Mouse (Mus musculus): ENCODE data around the gene Robo1.

Gene Robo1

DNA sequence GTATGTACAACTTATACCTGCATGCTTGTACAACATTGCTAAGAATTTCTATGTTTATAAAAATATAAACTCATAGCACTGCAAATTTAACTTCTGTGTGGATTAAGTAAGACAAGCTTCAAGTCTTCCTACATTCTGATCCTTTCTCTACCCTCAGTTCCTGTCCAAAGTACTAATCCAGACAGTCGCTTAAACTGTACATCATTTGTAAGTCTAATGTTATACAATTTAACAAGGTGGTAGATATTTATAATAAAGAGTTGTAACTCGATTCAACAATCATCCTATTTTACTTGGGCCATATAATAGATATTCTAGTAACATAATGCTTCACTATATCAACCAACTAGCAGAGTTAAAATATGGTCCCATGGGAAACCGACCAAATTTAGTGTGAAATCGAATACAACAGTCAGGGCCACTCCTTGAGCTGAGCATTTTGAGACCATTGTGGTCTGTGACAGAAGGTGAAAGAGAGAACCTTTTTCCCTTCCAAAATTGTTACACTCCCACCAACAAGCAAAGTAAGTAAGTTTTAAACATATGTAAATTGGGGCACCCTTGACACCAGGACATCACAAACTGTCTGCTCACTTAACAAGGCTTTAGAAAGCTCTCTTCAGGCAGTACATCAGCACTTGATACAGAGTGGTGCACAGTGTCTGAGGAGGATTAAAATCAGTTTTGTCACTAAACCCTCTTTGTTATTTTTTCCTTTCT, 295.5 kb downstream of the Robo1 start:
- DNase-seq (ENCODE audit: low spot score) = no peak

- no peak for DNase-seq (ENCODE audit: low spot score)
Measured at GRCm38 (mm10) chr16:72605066-72605465, 297.0 kb downstream of the Robo1 start.

- no peak for DNase-seq (ENCODE audit: low spot score)
Measured at GRCm38 (mm10) chr16:72610661-72611112, 302.6 kb downstream of the Robo1 start.

- no peak for DNase-seq (ENCODE audit: low spot score)
Measured at GRCm38 (mm10) chr16:72614898-72615297, 306.8 kb downstream of the Robo1 start.

DNA sequence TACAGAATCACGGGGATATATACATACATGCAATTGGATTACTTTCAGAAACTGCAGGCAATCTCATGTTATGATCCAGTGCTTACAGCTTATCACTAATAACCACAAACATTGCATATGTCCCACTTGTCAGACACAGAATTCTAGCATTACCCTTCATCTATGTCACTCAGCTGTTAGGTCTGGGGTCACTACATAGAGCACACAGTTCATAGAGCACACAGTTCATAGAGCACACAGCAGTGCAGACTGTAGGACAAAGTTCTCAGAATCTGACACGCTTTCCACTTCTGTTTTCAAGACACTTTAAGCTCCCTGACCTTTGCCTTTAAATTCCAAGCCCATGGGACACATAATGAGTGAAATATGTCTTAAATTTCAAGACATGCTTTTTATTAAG, 307.3 kb downstream of the Robo1 start:
- no peak for DNase-seq (ENCODE audit: low spot score)

DNA sequence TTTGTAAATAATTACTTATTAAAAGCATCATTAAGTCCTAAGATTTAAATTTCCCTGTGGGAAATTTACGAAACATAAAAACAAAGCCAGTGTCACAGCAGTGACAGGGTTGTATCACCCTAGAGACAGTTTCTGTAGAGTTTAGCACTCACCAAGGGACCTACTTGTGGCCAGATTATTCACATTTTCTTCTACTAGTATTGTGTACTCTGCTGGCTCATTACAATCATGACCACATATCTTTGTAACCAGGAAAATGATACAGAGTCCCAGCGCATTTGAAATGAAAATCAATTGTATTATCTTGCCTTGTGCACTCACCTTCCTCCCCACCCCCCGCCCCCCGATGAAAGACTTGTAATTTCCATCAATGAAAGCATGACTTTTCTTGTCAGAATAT, 314.3 kb downstream of the Robo1 start:
- DNase-seq (ENCODE audit: low spot score) = no peak

GRCm38 (mm10) chr16:72622868-72623267, 314.8 kb downstream of the Robo1 start:
- no peak for DNase-seq (ENCODE audit: low spot score)

- no peak for DNase-seq (ENCODE audit: low spot score)
Measured at GRCm38 (mm10) chr16:72633846-72634245, 325.7 kb downstream of the Robo1 start.

GRCm38 (mm10) chr16:72639332-72639940, 331.3 kb downstream of the Robo1 start:
- no peak for DNase-seq (ENCODE audit: low spot score)

DNA sequence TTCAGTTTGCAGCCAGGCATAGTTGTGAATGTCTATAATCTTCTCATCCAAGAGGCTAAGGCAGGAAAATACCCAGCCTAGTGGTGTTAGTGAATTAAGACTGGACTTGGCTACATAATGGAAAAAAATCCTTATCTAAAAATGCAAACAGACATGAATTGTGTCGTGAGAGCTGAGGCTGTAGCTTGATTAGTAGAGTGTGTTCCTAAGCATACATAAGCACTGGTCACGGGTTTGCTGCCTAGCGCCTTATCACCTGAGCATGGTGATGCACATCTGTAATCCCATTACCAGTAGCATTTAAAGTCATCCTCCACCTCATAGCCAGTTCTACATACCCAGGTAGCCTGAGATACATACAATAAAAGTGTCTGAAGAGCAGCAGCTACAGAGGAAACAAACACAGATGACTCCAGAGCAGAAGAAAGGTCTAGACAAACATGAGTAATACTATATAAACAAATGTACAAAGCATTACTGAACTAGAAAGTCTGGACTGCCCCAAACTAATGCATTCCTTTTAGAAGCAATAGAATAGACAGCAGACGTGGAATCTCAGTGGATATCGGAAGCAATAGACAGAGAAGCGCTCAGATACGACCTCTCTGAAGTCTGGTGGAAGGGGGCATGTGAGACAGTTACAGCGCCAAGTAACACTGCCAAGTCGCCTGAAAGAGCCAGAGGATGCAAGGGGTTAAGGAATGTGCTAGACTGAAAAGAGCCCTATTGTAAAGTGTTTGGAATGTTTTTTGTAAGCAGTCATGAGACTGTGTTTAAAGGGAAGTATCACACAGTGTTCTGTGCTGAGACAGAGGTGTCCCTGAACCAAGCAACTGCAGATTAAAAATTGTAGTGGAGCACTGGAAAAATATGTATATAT, 333.1 kb downstream of the Robo1 start:
- DNase-seq (ENCODE audit: low spot score) = no peak

DNA sequence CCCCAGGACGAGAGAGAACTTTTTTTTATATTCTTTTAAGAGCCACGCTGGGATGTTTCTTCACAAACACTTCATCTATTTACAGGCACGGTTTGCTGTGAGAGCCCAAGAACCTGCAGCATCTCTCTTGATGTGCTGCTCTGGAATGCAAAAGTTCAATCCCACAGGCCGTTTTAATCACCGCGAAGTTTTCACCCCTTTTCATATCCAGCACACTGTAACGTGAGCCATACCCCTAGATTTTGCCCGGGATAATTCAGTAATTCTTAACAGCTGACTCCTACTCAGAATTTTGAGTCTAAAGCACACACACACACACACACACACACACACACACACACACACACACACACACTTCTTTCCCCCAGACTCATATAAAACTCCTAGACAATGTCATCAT, 337.8 kb downstream of the Robo1 start:
- no peak for DNase-seq (ENCODE audit: low spot score)

- DNase-seq (ENCODE audit: low spot score) = no peak
Measured at GRCm38 (mm10) chr16:72649314-72649713, 341.2 kb downstream of the Robo1 start.

DNA sequence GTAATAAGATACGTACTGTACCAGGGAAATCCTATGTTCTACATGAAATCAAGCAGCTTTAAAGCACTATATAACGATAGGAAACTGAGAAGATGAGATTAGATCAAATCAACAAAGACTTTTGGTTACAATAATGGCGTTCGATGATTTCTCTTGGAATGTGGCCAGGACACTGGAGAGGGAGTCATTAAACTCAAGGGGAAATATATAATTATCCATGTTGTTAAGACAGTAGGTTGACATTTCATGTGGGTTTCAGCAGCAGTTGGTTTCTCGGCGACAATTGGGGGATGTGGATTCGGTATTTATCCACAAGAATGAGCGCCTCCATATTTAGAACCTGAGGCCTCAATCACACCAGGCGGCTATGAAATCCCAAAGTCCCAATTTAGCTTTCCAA, 347.3 kb downstream of the Robo1 start:
- no peak for DNase-seq (ENCODE audit: low spot score)

GRCm38 (mm10) chr16:72662837-72663350, 354.8 kb downstream of the Robo1 start:
- no peak for DNase-seq (ENCODE audit: low spot score)

- DNase-seq (ENCODE audit: low spot score) = no peak
Measured at GRCm38 (mm10) chr16:72663351-72664232, 355.5 kb downstream of the Robo1 start.

DNA sequence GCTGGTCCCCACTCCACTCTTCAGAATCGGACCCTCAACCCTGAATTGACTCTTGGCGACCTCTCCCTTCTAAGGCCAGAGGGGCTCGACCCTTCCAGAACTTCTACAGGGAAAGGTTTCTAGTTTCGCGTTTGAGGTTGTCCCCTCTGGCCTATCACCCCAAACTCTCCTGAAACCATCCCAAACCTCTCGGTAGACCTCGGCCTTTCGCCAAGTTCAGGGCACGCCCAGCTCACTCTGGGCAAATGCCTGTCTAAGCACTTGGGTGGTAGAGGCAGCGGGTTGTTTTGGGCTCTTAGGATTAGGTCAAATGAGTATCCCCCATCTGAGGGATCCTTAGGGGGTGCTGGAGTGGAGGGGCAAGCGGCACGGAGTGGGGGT, 356.1 kb downstream of the Robo1 start:
- DNase-seq (ENCODE audit: low spot score) = no peak

DNA sequence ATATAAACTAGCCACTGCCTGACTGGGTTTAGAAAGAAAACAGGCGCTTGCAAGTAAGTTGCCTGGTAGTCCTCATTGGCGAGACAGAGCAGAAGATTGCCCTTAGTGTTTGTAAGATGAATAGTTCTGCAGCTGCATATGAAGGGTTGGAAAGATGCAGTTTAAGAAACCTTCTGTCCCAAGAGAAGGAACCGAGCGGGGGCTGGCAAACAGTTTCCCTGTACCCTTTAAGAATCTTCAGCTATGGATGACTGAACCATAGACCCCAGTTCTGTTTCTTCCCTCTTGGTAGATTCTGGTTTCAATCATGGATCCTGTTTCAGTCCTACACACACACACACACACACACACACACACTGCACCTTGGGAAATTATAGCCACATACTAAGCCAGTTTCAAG, 356.7 kb downstream of the Robo1 start:
- no peak for DNase-seq (ENCODE audit: low spot score)

GRCm38 (mm10) chr16:72665454-72665853, 357.3 kb downstream of the Robo1 start:
- no peak for DNase-seq (ENCODE audit: low spot score)

- DNase-seq (ENCODE audit: low spot score) = no peak
Measured at GRCm38 (mm10) chr16:72670240-72671038, 362.3 kb downstream of the Robo1 start.

- DNase-seq (ENCODE audit: low spot score) = no peak
Measured at GRCm38 (mm10) chr16:72677234-72677633, 369.1 kb downstream of the Robo1 start.

GRCm38 (mm10) chr16:72678450-72678849, 370.3 kb downstream of the Robo1 start:
- no peak for DNase-seq (ENCODE audit: low spot score)

Measured in T-cell, adult 2 months (primary cell).